Mouse (Mus musculus) spleen, adult 2 months (tissue): ENCODE results near the gene Usp47. TPM values are rescaled to one million over a fixed set of nuclear protein-coding genes. Genes with fewer than 3 reads are reported as not detected.

Experiments
- DNase-seq, 2 experiments: peaks; one replicate each; pipeline versions ENCODE4 v3.0.0 to v3.0.0-alpha.2; 2012 to 2021; ENCODE audit warnings: low spot score in 2 of 2, low read depth in 1 of 2
- H3K27ac ChIP-seq: fragments of 200-500 bp; 2 replicates; pipeline ENCODE4 v1.5.1; 2012; ENCODE audit warnings: low read length, inconsistent platforms; ENCODE audit not compliant: insufficient read depth
- H3K27me3 ChIP-seq: fragments of 200-500 bp; 2 replicates; pipeline ENCODE4 v1.6.1; 2012; ENCODE audit warnings: mild to moderate bottlenecking, moderate library complexity, low read length, inconsistent platforms; ENCODE audit not compliant: control insufficient read depth, insufficient read depth
- H3K36me3 ChIP-seq: fragments of 200-500 bp; 2 replicates; pipeline ENCODE4 v1.6.1; 2012; ENCODE audit warnings: mild to moderate bottlenecking, low read length, inconsistent platforms; ENCODE audit not compliant: control insufficient read depth, insufficient read depth
- H3K4me1 ChIP-seq: fragments of 200-500 bp; 2 replicates; pipeline ENCODE4 v1.6.1; 2011; ENCODE audit warnings: inconsistent platforms; ENCODE audit not compliant: control insufficient read depth, insufficient read depth, insufficient read length
- H3K4me3 ChIP-seq: fragments of 200-500 bp; 2 replicates; pipeline ENCODE4 v1.5.1; 2011; ENCODE audit warnings: mild to moderate bottlenecking, inconsistent platforms; ENCODE audit not compliant: insufficient read depth, insufficient read length; ENCODE audit errors: extremely low read depth
- CTCF ChIP-seq: fragments of 200-500 bp; IDR thresholded peaks from 2 replicates; pipeline ENCODE4 v1.5.1; 2011; ENCODE audit warnings: mild to moderate bottlenecking, inconsistent platforms; ENCODE audit not compliant: insufficient read depth, insufficient read length, insufficient replicate concordance; ENCODE audit errors: extremely low read depth
- POLR2A ChIP-seq: fragments of 200-500 bp; IDR thresholded peaks from 2 replicates; pipeline ENCODE4 v1.6.1; 2011; ENCODE audit warnings: low read depth, low read length, inconsistent platforms
- WGBS: fragments of 180-500 bp; shearing (Covaris S2); methylation state at CpG from one replicate; pipeline ENCODE4 v1.1.7; 2018; 5-methylcytosine and 5-hydroxymethylcytosine counted together
- polyA plus RNA-seq: library from polyadenylated mRNA; depleted of rRNA; stranded (reverse); fragments of >200 nt; gene quantifications from 2 replicates; pipeline ENCODE4 v1.2.3, GENCODE M21; 2012

Usp47 gene
- polyA plus RNA-seq, 1 experiment = 5.2 TPM

- Histone ChIP-seq H3K4me3 (no peak overlapping the region), H3K27ac (no peak overlapping the region), H3K36me3 (no peaks in the 10 kb centered on the region), H3K27me3 (no peaks in the 10 kb centered on the region), H3K4me1 (peaks cover 2% of the 10 kb centered on the region)
- WGBS = 89% methylated on average over 1 of the region's 1 CpGs
- DNase-seq = no peak
- TF ChIP-seq CTCF = no peak
- no peak for TF ChIP-seq POLR2A
Measured at GRCm38 (mm10) chr7:112030594-112030993, 7.3 kb downstream of the Usp47 start.

- Histone ChIP-seq H3K27ac (no peak overlapping the region), H3K4me3 (no peak overlapping the region), H3K27me3 (no peaks in the 10 kb centered on the region), H3K36me3 (no peaks in the 10 kb centered on the region), H3K4me1 (peaks cover 9% of the 10 kb centered on the region)
- TF ChIP-seq CTCF (no peak), POLR2A (no peak)
- 39% methylated on average over 2 of the region's 2 CpGs for WGBS
- DNase-seq = no peak
Measured at GRCm38 (mm10) chr7:112035804-112036203, 12.5 kb downstream of the Usp47 start.

- Histone ChIP-seq H3K27me3 (no peaks in the 10 kb centered on the region), H3K36me3 (no peaks in the 10 kb centered on the region), H3K4me1 (peaks cover 9% of the 10 kb centered on the region), H3K4me3 (no peak overlapping the region), H3K27ac (no peak overlapping the region)
- TF ChIP-seq POLR2A = no peak
- no peak for TF ChIP-seq CTCF
- DNase-seq = no peak
- 51% methylated on average over 1 of the region's 1 CpGs for WGBS
Measured at GRCm38 (mm10) chr7:112036636-112037035, 13.3 kb downstream of the Usp47 start.

GRCm38 (mm10) chr7:112040271-112040670, 17.0 kb downstream of the Usp47 start:
- Histone ChIP-seq H3K27ac (no peak overlapping the region), H3K4me3 (no peak overlapping the region), H3K4me1 (peaks cover 11% of the 10 kb centered on the region; the same call in 1 of the 2 replicates), H3K36me3 (no peaks in the 10 kb centered on the region), H3K27me3 (no peaks in the 10 kb centered on the region)
- DNase-seq = no peak
- TF ChIP-seq CTCF (no peak), POLR2A (no peak)

- TF ChIP-seq POLR2A (no peak), CTCF (no peak)
- Histone ChIP-seq H3K27ac (no peak overlapping the region), H3K36me3 (no peaks in the 10 kb centered on the region), H3K27me3 (no peaks in the 10 kb centered on the region), H3K4me1 (peaks cover 9% of the 10 kb centered on the region; the same call in 1 of the 2 replicates), H3K4me3 (no peak overlapping the region)
- 2% methylated on average over 2 of the region's 2 CpGs for WGBS
- DNase-seq = peak in 1 of 2 experiments; percentile 12
Measured at GRCm38 (mm10) chr7:112042758-112043157, 19.5 kb downstream of the Usp47 start.

- Histone ChIP-seq H3K4me3 (no peak overlapping the region), H3K4me1 (peaks cover 7% of the 10 kb centered on the region; the same call in 1 of the 2 replicates), H3K36me3 (no peaks in the 10 kb centered on the region), H3K27ac (no peak overlapping the region), H3K27me3 (no peaks in the 10 kb centered on the region)
- WGBS = 85% methylated on average over 1 of the region's 1 CpGs
- DNase-seq = no peak
- TF ChIP-seq POLR2A (no peak), CTCF (no peak)
Measured at GRCm38 (mm10) chr7:112045249-112045648, 21.9 kb downstream of the Usp47 start.

GRCm38 (mm10) chr7:112045794-112046388, 22.6 kb downstream of the Usp47 start:
- TF ChIP-seq CTCF (no peak), POLR2A (no peak)
- no peak overlapping the region for H3K4me3 ChIP-seq
- 71% methylated on average over 3 of the region's 3 CpGs for WGBS
- H3K27ac ChIP-seq = no peak overlapping the region
- peaks cover 4% of the 10 kb centered on the region; the same call in 1 of the 2 replicates for H3K4me1 ChIP-seq
- H3K36me3 ChIP-seq = no peaks in the 10 kb centered on the region
- H3K27me3 ChIP-seq = no peaks in the 10 kb centered on the region
- DNase-seq = no peak
